Mouse (Mus musculus) embryonic facial prominence, embryonic 11.5 days (tissue): ENCODE measurements around the gene Ccl21b. TPM values are rescaled to one million over a fixed set of nuclear protein-coding genes. Genes with fewer than 3 reads are reported as not detected.
"Not testable (repeated sequence)": the region's sequence is repeated elsewhere in the genome, so short reads cannot be mapped to it uniquely, and the experiment has no call there.

ENCODE experiments used
- ATAC-seq: fragments of 200-750 bp; cut with Nextera tagmentation; replicated peaks from 2 replicates; pipeline ENCODE4 v1.8.0; 2017; ENCODE audit warnings: low read depth; ENCODE audit not compliant: insufficient number of reproducible peaks, low FRiP score, low TSS enrichment
- DNase-seq: peaks from one replicate; pipeline ENCODE4 v3.0.0-alpha.2; 2015; ENCODE audit warnings: low spot score
- H3K27ac ChIP-seq: fragments of 300-500 bp; sonication (generic); replicated peaks from 2 replicates; pipeline ENCODE4 v1.5.1; 2014; ENCODE audit warnings: mild to moderate bottlenecking, low read depth, low read length, control low read depth
- H3K27me3 ChIP-seq: fragments of 300-500 bp; sonication (generic); 2 replicates; pipeline ENCODE4 v1.6.1; 2014; ENCODE audit warnings: mild to moderate bottlenecking, low read length, moderate library complexity, mixed read lengths; ENCODE audit not compliant: control insufficient read depth, insufficient read depth
- H3K36me3 ChIP-seq: fragments of 300-500 bp; sonication (generic); replicated peaks from 2 replicates; pipeline ENCODE4 v1.6.1; 2014; ENCODE audit warnings: low read depth, mild to moderate bottlenecking, low read length, moderate library complexity, mixed read lengths; ENCODE audit not compliant: control insufficient read depth, insufficient read depth
- H3K4me1 ChIP-seq: fragments of 300-500 bp; sonication (generic); 2 replicates; pipeline ENCODE4 v1.6.1; 2014; ENCODE audit warnings: low read length, mixed read lengths; ENCODE audit not compliant: control insufficient read depth, insufficient read depth
- H3K4me2 ChIP-seq: fragments of 300-500 bp; sonication (generic); 2 replicates; pipeline ENCODE4 v1.6.1; 2014; ENCODE audit warnings: low read depth, mild to moderate bottlenecking, control low read depth, low read length, moderate library complexity
- H3K4me3 ChIP-seq: fragments of 300-500 bp; sonication (generic); 2 replicates; pipeline ENCODE4 v1.5.1; 2014; ENCODE audit warnings: low read depth, low read length, control low read depth
- H3K9ac ChIP-seq: fragments of 300-500 bp; sonication (generic); replicated peaks from 2 replicates; pipeline ENCODE4 v1.6.1; 2014; ENCODE audit warnings: mild to moderate bottlenecking, control low read depth, low read length
- H3K9me3 ChIP-seq: fragments of 300-500 bp; sonication (generic); replicated peaks from 2 replicates; pipeline ENCODE4 v1.6.1; 2016; ENCODE audit warnings: mild to moderate bottlenecking, low read length, inconsistent platforms, mixed read lengths; ENCODE audit not compliant: control insufficient read depth
- WGBS: fragments of 180-500 bp; shearing (Covaris S2); extraction: QIAGEN DNeasy Blood & Tissue Kit; methylation state at CpG from one replicate; pipeline ENCODE4 v1.1.7; 2014; 5-methylcytosine and 5-hydroxymethylcytosine counted together
- polyA plus RNA-seq: library from polyadenylated mRNA; unstranded; fragments of >200 nt; fragmentation: Nextera tagmentation; extraction: Ambion mirVana; gene quantifications from 2 replicates; pipeline ENCODE4 v1.2.1, GENCODE M21; 2014

The Ccl21b gene
- 1.7 TPM in 1 of 2 replicates, not detected in the other for polyA plus RNA-seq

GRCm38 (mm10) chr4:42255467-42255866 is at the start of gene Ccl21b:
Gene Ccl21b (plus strand): TSS chr4:42255767.
- not testable (repeated sequence) for ATAC-seq
- WGBS, result no CpG with 5 or more reads among the region's 5 CpGs

DNA sequence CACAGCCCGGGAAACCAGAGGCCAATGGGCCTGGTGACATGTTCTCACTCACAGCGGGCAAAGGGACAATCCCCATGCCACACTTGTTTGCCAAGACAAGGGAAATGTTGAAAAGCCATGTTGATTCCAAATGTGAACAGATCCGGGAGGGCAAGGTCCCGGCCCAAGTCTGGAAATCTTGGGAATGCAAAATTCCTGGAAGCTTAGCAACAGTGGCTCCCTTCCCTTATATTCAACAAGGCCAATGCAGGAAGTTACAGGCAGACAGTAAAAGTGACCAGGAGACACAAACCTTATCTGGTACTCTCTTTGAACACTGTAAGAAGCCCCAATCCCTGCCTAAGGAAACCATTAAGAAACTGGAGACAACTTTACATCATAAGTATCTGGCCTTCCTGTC is 15.2 kb upstream of the Ccl21b start, which contains the start of gene Gm10600:
Gene Gm10600, plus strand, starts transcription at position 301 of the 400 bp plus-strand sequence.
- not testable (repeated sequence) for H3K4me2 ChIP-seq, H3K9ac ChIP-seq, H3K9me3 ChIP-seq, H3K4me3 ChIP-seq, H3K27me3 ChIP-seq, ATAC-seq, DNase-seq, H3K27ac ChIP-seq, H3K36me3 ChIP-seq, H3K4me1 ChIP-seq
- WGBS, result no CpG with 5 or more reads among the region's 4 CpGs

More at GRCm38 (mm10) chr4:42255467-42255866, at the start of gene Ccl21b:
- H3K9ac ChIP-seq, H3K36me3 ChIP-seq, H3K4me1 ChIP-seq, DNase-seq, H3K4me3 ChIP-seq, H3K27ac ChIP-seq, H3K9me3 ChIP-seq, H3K4me2 ChIP-seq, H3K27me3 ChIP-seq: not testable (repeated sequence)

- WGBS, result no CpG with 5 or more reads among the region's 18 CpGs
- H3K4me2 ChIP-seq, H3K9ac ChIP-seq, H3K4me1 ChIP-seq, ATAC-seq, H3K9me3 ChIP-seq, H3K36me3 ChIP-seq, H3K4me3 ChIP-seq, H3K27me3 ChIP-seq, H3K27ac ChIP-seq, DNase-seq: not testable (repeated sequence)
Observed at GRCm38 (mm10) chr4:42293967-42294366, 38.4 kb downstream of the Ccl21b start, which contains the start of gene Gm21953. Gene Gm21953 (plus strand): TSS chr4:42294267.

Other genes starting within 250 kb of the Ccl21b start
- gene Gm21093, start 221.0 kb upstream of the Ccl21b start, polyA plus RNA-seq, result 0.15 and 0.29 TPM in 2 replicates
- gene Gm3893, start 164.6 kb upstream of the Ccl21b start, polyA plus RNA-seq, result not detected in 2 replicates
- gene Gm13304, start 140.9 kb upstream of the Ccl21b start, polyA plus RNA-seq, result 10.1 TPM in 1 of 2 replicates, not detected in the other
- not detected in 2 replicates for gene Gm13306, start 102.3 kb upstream of the Ccl21b start, polyA plus RNA-seq
- gene Gm13305, start 87.2 kb upstream of the Ccl21b start, polyA plus RNA-seq, result not detected in 2 replicates
- not detected in 2 replicates for gene Gm10600, start 15.1 kb upstream of the Ccl21b start, polyA plus RNA-seq
- not detected in 2 replicates for gene Gm21953, start 38.5 kb downstream of the Ccl21b start, polyA plus RNA-seq
- gene Fam205a3, start 62.6 kb downstream of the Ccl21b start, polyA plus RNA-seq, result 0.14 and 0.21 TPM in 2 replicates
- gene Gm21586, start 183.6 kb downstream of the Ccl21b start, polyA plus RNA-seq, result not detected in 2 replicates
- gene Gm2163, start 211.0 kb downstream of the Ccl21b start, polyA plus RNA-seq, result 0.17 TPM in 1 of 2 replicates, not detected in the other